Mouse (Mus musculus): ENCODE results near the gene Rock2.

DNA sequence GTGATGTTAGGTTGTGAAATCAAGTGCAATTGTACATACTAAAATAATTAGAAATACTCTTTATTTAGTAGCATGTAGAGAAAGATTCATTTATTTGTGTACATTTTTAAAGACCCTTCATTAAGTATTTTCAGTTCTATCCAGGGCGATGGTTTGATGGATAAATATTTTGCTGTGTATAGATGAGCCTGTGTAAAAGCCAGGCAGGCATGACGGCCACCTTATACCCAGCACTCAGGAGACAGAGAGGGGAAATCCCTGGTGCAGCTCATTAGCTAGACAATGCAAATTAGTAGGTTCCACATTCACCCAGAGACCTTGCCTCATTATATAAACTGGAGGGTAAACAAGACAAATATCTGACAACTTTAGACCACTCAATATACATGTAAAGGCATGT, 68.7 kb downstream of the Rock2 start:
- TF ChIP-seq CTCF (IDR thresholded peaks at IDR 0.05; ENCODE audit: low read depth, low read length) (no peak), GATA1 (IDR thresholded peaks at IDR 0.05; ENCODE audit: borderline replicate concordance, low read length) (no peak)
